Mouse (Mus musculus) pancreas, adult 10 weeks (tissue): ENCODE results near the gene Hist1h2ae. TPM values are rescaled to one million over a fixed set of nuclear protein-coding genes. Genes with fewer than 3 reads are reported as not detected.

Experiments used
- polyA plus RNA-seq: library from polyadenylated mRNA; stranded (reverse); fragments of 350-450 nt; fragmentation: Illumina TruSeq; extraction: RNeasy Lipid Tissue Mini Kit (QIAGEN cat#74804); gene quantifications from one replicate; pipeline ENCODE4 v1.2.3, GENCODE M21; 2015; ENCODE audit warnings: low read depth, low replicate concordance; ENCODE audit not compliant: insufficient read depth

The Hist1h2ae gene
- polyA plus RNA-seq, result not detected

DNA sequence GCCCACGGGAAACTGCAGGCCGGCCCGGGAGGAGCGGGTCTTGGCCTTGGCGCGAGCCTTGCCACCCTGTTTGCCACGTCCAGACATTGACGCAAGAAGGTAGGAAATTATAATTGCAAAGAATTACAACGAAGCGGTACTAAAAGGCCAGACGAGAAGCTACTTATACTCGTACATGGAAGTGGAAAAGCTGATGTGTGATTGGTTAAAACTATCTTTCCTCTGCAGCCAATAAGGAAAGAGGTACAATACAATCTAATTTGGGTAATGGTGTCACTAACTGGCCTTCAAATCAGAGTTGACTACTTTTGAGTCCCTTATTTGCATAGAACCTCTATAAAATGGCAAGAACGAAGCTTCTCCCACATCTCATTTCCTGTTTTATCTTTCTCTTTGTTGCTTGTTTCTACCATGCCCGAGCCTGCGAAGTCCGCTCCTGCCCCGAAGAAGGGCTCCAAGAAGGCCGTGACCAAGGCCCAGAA, at the start of gene Hist1h2ae, which contains the start of gene Hist1h2bg:
TSS of gene Hist1h2ae (minus strand) at position 199 of the 482 bp plus-strand sequence.
TSS of gene Hist1h2bg (plus strand) at position 375 of the 482 bp plus-strand sequence.

GRCm38 (mm10) chr13:23581408-23582218, 10.6 kb upstream of the Hist1h2ae start, which contains the start of gene Hist1h4d:
Gene Hist1h4d (plus strand): TSS chr13:23581598.

GRCm38 (mm10) chr13:23575271-23575851, 4.3 kb upstream of the Hist1h2ae start, which contains the start of gene Hist1h3d:
Gene Hist1h3d (plus strand): TSS chr13:23575763.

DNA sequence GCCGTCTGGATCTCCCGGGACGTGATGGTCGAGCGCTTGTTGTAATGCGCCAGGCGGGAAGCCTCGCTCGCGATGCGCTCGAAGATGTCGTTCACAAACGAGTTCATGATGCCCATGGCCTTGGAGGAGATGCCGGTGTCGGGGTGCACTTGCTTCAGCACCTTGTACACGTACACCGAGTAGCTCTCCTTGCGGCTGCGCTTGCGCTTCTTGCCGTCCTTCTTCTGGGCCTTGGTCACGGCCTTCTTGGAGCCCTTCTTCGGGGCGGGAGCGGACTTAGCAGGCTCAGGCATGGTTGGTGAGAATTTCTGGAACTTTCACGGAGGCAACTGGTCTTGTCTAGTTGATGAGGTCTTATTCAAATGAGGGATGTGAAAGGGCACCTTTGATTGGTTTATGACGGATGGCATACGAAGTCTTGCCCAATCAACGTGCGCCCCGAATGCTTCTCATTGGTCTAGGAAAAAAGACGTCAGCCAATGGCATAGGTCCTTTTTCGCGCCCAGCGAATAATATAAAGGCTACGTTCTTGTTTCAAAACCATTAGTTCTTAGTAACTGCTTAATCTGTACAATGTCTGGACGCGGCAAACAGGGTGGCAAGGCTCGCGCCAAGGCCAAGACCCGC, 3.0 kb upstream of the Hist1h2ae start, which contains the start of the genes Hist1h2bf and Hist1h2ad:
TSS of gene Hist1h2bf (minus strand) at position 299 of the 627 bp plus-strand sequence.
TSS of gene Hist1h2ad (plus strand) at position 484 of the 627 bp plus-strand sequence.

DNA sequence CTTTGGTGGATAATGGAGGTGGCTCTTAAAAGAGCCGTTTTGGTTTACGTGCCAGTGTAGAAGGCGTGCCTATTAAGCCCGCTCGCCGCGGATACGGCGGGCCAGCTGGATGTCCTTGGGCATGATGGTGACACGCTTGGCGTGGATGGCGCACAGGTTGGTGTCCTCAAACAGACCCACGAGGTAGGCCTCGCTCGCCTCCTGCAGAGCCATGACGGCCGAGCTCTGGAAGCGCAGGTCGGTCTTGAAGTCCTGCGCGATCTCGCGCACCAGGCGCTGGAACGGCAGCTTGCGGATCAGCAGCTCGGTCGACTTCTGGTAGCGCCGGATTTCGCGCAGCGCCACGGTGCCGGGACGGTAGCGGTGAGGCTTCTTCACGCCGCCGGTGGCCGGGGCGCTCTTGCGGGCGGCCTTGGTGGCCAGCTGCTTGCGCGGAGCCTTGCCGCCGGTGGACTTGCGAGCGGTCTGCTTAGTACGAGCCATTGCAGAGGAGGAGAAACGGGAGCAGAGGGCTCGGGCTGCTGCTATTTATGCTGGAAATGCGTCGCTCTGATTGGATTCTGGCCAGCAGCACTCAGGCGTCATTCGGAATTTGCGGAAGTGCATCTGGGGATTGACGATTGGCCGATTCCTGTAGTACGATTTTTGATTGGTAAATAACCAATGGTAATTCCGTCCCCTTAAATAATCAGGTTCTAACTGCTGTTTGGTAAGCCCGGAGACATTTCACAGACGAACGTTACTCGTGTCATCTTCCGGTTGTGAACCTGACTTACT, 8.9 kb downstream of the Hist1h2ae start, which contains the start of gene Hist1h3e:
TSS of gene Hist1h3e (minus strand) at position 487 of the 777 bp plus-strand sequence.

GRCm38 (mm10) chr13:23552962-23553361, 18.1 kb downstream of the Hist1h2ae start, which contains the start of gene Hist1h1d:
Gene Hist1h1d (plus strand): TSS chr13:23553262.

DNA sequence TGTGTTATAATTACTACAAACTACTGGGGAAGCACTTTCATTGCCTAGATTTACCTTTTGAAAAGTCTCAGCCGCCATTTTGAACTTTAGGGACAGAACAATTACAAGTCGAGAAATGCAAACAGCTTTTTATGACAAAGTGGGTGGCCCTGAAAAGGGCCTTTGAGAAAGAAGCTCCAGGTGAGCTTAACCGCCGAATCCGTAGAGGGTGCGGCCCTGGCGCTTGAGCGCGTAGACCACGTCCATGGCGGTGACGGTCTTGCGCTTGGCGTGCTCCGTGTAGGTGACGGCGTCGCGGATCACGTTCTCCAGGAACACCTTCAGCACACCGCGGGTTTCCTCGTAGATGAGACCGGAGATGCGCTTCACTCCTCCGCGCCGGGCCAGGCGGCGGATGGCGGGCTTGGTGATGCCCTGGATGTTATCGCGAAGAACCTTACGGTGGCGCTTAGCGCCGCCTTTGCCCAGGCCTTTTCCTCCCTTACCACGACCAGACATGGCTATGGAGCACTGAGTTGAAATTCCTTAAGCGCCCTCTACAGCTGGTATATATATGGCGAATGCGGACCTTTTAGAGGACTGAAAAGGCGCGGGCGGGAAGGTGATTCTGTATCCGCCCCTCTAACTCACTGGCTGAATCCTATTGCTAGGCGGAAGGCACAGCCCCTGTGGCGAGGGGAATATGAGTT, 19.7 kb downstream of the Hist1h2ae start, which contains the start of gene Hist1h4f:
TSS of gene Hist1h4f (minus strand) at position 503 of the 689 bp plus-strand sequence.

DNA sequence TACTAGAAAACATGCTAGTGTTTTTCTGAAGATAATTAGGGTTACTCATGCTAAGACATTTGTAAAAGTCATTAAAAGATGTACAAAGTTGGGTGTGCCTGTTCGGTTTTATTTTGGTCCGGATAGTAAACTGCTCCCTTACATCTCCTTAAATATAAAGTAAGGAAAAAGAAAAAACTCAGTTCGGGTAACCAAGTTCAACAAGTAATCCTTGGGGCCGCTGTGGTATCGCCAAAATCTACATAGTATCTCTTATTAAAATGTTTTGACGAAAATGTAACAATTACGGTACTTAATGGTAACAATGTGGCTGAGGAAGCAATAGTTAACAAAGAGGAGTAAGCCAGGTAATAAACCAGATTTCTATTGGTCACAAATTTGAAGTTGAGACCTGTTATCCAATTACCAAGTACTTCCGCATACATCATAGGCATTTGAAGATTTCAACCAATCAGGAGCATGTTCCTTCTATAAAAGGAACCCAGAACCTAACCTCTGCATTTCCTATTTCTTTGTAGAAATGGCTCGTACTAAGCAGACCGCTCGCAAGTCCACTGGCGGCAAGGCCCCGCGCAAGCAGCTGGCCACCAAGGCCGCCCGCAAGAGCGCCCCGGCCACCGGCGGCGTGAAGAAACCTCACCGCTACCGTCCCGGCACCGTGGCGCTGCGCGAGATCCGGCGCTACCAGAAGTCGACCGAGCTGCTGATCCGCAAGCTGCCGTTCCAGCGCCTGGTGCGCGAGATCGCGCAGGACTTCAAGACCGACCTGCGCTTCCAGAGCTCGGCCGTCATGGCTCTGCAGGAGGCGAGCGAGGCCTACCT, 26.8 kb downstream of the Hist1h2ae start, which contains the start of gene Hist1h3f:
TSS of gene Hist1h3f (plus strand) at position 88 of the 822 bp plus-strand sequence.

GRCm38 (mm10) chr13:23542999-23543607, 27.9 kb downstream of the Hist1h2ae start, which contains the start of gene Hist1h2bh:
Gene Hist1h2bh (minus strand): TSS chr13:23543392.

GRCm38 (mm10) chr13:23535137-23536075, 35.6 kb downstream of the Hist1h2ae start, which contains the start of gene Hist1h3g:
Gene Hist1h3g (plus strand): TSS chr13:23535422.

DNA sequence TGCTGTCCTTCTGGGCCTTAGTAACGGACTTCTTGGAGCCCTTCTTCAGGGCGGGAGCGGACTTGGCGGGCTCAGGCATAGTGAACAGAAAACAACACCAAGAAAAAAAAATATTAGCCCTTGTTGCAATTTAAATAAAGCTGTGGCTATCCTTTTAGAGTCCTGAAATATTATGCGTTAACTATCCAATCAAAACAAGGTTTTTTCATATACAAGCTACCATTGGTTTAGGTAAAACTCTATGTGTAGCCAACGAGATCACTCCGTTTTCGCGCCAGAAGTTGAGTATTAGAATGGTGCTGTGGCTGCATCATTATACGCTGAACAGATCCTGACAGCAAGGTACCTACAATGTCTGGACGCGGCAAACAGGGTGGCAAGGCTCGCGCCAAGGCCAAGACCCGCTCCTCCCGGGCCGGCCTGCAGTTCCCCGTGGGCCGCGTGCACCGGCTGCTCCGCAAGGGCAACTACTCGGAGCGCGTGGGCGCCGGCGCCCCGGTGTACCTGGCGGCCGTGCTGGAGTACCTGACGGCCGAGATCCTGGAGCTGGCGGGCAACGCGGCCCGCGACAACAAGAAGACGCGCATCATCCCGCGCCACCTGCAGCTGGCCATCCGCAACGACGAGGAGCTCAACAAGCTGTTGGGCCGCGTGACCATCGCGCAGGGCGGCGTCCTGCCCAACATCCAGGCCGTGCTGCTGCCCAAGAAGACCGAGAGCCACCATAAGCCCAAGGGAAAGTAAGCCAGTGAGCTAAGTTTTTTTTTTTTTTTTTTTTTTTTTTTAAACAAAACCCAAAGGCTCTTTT, 37.3 kb downstream of the Hist1h2ae start, which contains the start of gene Hist1h2af:
TSS of gene Hist1h2af (plus strand) at position 347 of the 808 bp plus-strand sequence.

DNA sequence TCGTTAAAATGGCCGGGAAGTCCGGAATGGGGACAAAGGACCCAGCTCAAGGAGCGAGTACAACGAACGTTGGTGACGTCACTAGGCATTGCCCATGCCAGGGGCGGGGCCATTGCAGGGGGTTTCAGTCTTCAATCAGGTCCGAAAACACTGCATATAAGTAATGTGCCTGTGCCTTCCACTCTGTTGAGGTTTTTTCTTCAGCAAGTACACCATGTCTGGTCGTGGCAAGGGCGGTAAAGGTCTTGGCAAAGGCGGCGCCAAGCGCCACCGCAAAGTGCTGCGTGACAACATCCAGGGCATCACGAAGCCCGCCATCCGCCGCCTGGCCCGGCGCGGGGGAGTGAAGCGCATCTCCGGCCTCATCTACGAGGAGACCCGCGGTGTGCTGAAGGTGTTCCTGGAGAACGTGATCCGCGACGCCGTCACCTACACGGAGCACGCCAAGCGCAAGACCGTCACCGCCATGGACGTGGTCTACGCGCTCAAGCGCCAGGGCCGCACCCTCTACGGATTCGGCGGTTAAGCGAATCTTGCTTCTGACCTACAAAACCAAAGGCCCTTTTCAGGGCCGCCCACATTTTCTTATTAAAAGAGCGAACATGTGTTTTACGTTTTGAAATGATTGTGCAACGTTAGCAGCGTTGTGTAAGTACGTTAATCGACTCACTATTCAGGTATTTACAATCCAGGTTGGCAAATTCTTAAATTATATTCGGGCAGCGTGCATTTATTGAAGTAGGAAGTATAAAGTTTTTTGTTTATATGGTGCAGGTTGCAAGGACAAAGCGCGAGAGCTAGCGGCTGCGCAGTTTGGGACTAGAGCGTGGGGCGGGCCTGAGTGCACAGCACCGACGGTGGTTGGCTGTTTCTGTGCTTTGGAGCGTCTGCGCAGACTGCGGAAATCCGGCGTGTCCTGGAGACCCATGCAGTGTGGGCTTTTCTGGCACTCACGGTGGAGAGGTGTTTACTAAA, 39.8 kb downstream of the Hist1h2ae start, which contains the start of gene Hist1h4h:
TSS of gene Hist1h4h (plus strand) at position 150 of the 975 bp plus-strand sequence.

